Mouse (Mus musculus): ENCODE data around the gene S100a3.
A peak's percentile ranks its signal among the peaks of the same experiment; 100 is the strongest.

DNA sequence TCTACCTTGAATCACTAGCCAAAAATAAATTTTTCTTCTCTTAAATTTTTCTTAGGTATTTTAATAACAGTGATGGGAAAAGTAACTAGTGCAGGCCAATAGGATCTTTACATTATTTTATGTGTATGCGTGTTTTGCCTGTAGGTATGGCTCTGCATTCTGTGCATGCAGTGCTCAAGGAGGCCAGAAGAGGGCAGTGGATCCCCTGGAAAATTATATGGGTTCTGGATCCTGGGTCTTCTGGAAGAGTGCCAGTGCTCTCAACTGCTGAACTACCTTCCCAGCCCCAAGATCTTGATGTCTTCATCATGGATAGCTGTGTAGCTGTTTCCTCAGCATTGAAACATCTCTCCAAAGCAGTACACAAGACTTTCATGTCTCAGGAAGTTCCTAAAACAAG, 21.8 kb downstream of the S100a3 start:
- peak; percentile 51 for TF ChIP-seq CTCF (IDR thresholded peaks at IDR 0.05; ENCODE audit: low read depth)
- TF ChIP-seq EP300 (IDR thresholded peaks at IDR 0.05; ENCODE audit: low read depth): no peak
